Mouse (Mus musculus): ENCODE measurements around the gene Pitpnm2. TPM values are rescaled to one million over a fixed set of nuclear protein-coding genes. Genes with fewer than 3 reads are reported as not detected.

Pitpnm2 gene
- polyA plus RNA-seq, 1 experiment, result 10.8 TPM

DNA sequence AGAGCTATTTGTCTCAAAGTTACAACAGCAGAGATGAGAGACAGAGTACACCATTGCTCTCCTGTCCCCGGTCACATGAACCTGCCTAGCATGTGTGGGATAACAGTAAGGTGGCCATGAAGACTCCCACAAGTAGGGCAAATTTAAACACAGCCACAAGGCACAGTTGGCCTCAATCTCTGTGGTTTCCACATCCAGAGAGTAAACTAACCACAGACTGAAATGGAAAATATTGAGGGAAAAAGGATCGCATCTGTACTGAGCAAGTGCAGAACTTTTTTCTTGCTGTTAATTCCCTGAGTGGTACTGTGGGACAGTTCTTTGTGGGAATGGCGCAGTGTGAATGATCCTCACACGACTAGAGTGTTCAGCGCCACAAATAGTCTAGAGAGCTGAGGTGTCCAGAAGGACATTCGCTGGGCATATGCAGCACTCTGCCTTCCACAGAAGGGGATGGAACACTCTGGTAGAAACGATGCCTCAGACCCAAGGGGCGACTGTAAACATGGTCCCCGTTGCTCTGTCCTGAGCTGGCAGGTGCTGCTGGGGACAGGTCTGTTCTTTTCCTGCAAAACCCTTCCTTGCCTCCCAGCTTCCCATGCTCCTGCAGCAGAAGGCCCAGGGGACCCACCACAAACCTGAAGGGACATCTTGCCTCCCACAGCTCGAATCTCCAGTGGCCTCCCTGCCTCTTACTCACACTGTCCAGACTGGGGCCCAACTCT is 59.3 kb downstream of the Pitpnm2 start:
- WGBS, result 83% methylated on average over 10 of the region's 10 CpGs
- Histone ChIP-seq H3K4me1 (ENCODE audit: control insufficient read depth, insufficient read depth, low read length) (no peaks in the 10 kb centered on the region), H3K4me3 (replicated peaks; ENCODE audit: control insufficient read depth, low read depth, low read length) (no peak overlapping the region), H3K27ac (ENCODE audit: control insufficient read depth, insufficient read depth, low read depth, low read length, poor library complexity) (no peak overlapping the region)
- no peak for TF ChIP-seq POLR2A (IDR thresholded peaks at IDR 0.05; ENCODE audit: borderline replicate concordance, control insufficient read depth, low read depth, low read length)

DNA sequence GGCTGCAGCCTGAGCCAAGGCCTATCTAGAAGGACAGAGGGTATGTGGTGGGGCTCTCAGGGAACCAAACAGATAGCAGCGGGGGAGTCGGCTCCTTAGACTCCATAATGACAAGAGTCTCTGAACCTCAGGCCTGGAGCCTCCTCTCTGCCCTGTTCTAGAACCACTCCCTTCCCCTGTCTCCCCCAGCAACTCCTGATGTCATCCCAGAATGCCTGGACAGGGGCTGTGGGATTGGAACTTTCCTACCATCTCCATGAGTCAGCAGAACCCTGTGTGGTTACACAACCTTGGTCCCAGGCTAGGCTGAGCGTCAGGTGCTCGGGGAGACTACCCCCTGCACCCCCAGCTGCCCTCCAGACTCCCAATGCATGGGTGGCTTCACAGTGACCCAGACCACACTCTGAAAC is 60.0 kb downstream of the Pitpnm2 start:
- Histone ChIP-seq H3K4me3 (replicated peaks; ENCODE audit: control insufficient read depth, low read depth, low read length) (no peak overlapping the region), H3K4me1 (ENCODE audit: control insufficient read depth, insufficient read depth, low read length) (no peaks in the 10 kb centered on the region), H3K27ac (ENCODE audit: control insufficient read depth, insufficient read depth, low read depth, low read length, poor library complexity) (no peak overlapping the region)
- 49% methylated on average over 4 of the region's 4 CpGs for WGBS
- TF ChIP-seq POLR2A (IDR thresholded peaks at IDR 0.05; ENCODE audit: borderline replicate concordance, control insufficient read depth, low read depth, low read length) (no peak), CTCF (IDR thresholded peaks at IDR 0.05; ENCODE audit: control insufficient read depth, insufficient read depth, low read length) (no peak)

DNA sequence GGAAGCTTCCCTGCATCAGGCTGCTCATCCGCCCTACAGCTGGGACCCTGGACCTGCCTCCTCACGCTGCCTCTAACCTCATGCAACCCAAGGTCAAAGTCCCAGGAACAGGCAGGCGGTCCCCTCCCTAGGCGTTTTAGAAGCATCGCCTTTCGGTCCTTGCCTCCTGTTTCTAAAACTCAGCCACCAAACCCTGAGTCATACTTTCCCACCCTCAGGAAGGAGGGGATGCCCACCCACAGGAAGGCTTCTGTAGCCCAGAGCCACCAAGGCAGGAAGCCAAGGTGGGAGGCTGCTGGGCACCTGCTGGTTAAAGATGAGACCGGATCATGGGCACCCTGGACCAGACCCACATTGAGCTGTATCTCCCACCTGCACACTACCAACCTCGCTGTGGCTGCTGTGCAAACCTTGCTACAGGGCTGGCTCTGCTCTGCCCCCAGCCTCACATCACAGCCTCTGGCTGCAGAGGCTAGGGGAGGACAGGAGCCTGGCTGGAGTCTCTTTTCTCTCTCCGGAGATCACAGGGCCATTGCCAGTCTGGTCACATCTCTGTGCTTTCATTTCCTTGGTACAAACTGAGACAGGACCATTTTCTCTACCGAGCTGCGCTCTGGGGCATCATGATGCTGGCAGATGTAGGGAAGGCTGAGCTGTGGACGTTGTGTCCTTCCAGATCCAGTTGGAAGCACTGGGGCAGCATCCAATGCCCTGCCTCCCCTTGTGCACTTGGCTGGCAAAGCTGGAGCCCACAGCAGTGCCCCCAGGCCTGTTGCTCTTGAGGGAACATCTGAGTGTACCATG is 61.9 kb downstream of the Pitpnm2 start:
- TF ChIP-seq CTCF (IDR thresholded peaks at IDR 0.05; ENCODE audit: control insufficient read depth, insufficient read depth, low read length) (no peak), POLR2A (IDR thresholded peaks at IDR 0.05; ENCODE audit: borderline replicate concordance, control insufficient read depth, low read depth, low read length) (no peak)
- peak overlapping the region; percentile 29; the same call in 1 of the 2 replicates for H3K27ac ChIP-seq (ENCODE audit: control insufficient read depth, insufficient read depth, low read depth, low read length, poor library complexity)
- WGBS, result 52% methylated on average over 12 of the region's 12 CpGs
- no peak overlapping the region for H3K4me3 ChIP-seq (replicated peaks; ENCODE audit: control insufficient read depth, low read depth, low read length)
- no peaks in the 10 kb centered on the region for H3K4me1 ChIP-seq (ENCODE audit: control insufficient read depth, insufficient read depth, low read length)

DNA sequence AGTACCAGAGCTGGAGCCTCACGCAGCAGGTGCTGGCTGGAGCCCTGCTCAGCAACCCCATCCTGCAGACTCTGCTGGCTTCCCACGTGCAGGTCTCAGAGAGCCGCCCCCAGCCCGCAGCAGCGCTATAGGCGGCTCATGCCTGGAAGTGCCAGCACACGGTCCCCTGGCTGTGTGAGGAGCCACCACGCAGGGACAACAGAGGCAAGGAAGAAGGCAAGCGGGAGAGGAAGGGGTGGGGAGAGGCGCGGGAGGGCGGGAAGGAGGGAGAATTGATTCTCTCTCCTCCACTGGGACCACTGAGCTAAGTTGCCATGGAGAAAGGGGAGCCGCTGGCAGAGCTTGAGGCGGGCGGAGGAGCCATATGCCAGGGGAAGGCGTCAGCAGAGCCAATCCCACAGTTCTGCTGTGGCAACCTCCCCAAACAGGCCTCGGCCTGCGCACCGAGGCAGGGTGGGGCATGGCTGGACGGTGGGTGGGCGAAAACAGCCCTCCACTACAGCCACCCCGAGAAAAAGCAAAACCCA is 62.5 kb downstream of the Pitpnm2 start:
- 42% methylated on average over 22 of the region's 22 CpGs for WGBS
- Histone ChIP-seq H3K27ac (ENCODE audit: control insufficient read depth, insufficient read depth, low read depth, low read length, poor library complexity) (no peak overlapping the region), H3K4me1 (ENCODE audit: control insufficient read depth, insufficient read depth, low read length) (no peaks in the 10 kb centered on the region), H3K4me3 (replicated peaks; ENCODE audit: control insufficient read depth, low read depth, low read length) (no peak overlapping the region)
- TF ChIP-seq POLR2A (IDR thresholded peaks at IDR 0.05; ENCODE audit: borderline replicate concordance, control insufficient read depth, low read depth, low read length) (no peak), CTCF (IDR thresholded peaks at IDR 0.05; ENCODE audit: control insufficient read depth, insufficient read depth, low read length) (no peak)

DNA sequence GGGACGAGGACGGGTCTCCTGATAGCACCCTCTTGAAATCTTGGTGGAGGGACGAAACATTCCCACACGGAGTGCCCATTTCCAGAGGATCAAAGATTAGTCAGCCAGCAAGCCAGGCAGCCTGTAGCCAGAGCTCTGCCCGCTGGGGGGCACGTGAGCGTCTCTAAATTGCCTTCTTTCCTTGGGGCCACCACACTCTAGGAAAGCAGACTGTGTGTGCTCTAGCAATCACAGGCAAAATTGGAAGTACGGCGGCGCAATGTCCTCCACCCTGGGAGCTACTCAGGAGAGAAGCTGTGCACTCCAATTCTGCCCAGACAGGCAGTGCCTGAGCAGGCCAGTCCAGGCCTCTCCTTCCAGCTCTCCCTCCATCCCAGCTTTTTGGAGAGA is 63.1 kb downstream of the Pitpnm2 start:
- Histone ChIP-seq H3K4me1 (ENCODE audit: control insufficient read depth, insufficient read depth, low read length) (no peaks in the 10 kb centered on the region), H3K4me3 (replicated peaks; ENCODE audit: control insufficient read depth, low read depth, low read length) (no peak overlapping the region), H3K27ac (ENCODE audit: control insufficient read depth, insufficient read depth, low read depth, low read length, poor library complexity) (no peak overlapping the region)
- WGBS, result 88% methylated on average over 10 of the region's 10 CpGs
- TF ChIP-seq CTCF (IDR thresholded peaks at IDR 0.05; ENCODE audit: control insufficient read depth, insufficient read depth, low read length), result no peak
- TF ChIP-seq POLR2A (IDR thresholded peaks at IDR 0.05; ENCODE audit: borderline replicate concordance, control insufficient read depth, low read depth, low read length), result no peak

DNA sequence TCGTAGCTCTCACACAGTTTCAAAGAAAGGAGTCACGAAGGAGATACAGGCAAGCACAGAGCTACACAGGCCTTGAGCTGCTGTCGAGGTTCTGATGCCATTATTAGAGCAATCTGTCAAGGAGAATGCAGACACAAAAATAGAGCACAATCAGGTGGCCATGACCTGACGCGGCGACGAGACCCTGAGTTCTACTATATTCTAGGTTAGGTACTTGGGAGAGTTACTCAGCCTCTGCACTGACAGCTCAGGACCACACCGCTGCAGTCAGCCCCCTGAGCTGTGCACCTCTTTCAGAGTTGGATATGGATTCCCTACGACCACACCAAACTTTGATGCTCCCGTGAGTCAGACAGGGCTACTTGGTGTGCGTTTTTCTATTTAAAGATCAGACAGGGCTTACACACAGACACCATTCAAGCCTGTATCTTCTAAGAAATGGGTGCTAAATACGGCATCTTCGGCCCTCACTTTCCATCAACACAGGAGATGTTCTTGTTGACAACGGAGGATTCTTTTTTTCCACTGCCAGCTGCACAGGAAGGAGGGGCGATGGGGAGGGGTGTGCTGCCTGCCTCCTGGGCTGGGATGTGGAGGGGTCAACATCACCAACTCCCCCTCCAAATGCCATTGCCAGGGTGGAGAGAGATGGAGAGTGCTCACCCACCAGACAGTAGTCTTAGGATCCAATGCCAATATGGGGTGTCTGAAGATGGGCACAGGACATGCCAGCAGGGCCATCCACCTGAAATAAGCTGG is 63.7 kb downstream of the Pitpnm2 start:
- no peak for TF ChIP-seq CTCF (IDR thresholded peaks at IDR 0.05; ENCODE audit: control insufficient read depth, insufficient read depth, low read length)
- 80% methylated on average over 15 of the region's 15 CpGs for WGBS
- Histone ChIP-seq H3K27ac (ENCODE audit: control insufficient read depth, insufficient read depth, low read depth, low read length, poor library complexity) (no peak overlapping the region), H3K4me1 (ENCODE audit: control insufficient read depth, insufficient read depth, low read length) (no peaks in the 10 kb centered on the region), H3K4me3 (replicated peaks; ENCODE audit: control insufficient read depth, low read depth, low read length) (no peak overlapping the region)

DNA sequence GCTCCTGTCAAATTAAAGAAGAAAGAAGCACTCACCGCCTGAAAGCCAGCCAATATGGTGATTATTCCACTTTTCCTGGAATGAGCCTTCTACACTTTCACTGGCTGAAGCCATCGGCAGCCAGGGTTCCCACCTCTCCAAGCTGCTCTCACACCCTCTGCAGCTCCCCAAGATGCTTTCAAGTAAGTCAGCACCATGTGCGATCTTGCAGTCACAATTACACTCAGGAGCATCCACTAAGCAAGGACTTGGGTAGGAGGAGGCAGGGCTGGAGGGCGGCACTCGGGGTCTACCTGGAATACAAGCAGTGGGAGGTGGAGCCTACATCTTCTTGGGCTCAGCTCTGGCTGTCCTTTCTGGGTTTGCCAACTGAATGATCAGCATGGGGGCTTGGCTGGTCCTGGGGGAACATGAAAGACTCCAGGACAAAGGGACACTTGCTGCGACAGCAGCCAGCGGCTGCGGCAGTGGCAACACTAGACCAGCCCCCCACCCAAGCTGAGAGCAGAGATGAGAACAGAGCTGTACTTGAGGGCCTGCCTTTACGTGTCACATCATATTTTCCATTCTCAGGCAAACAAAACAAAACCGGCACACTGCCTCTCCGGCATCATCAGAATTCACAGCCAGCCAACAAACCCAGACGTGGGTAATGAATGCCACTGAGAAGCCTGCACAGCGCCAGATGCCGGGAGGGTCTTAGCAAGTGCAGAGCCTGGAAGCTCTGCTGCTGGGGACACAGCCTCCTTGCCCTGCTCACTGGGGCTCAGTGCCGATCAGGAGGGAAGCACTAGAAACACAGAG is 64.5 kb downstream of the Pitpnm2 start:
- H3K27ac ChIP-seq (ENCODE audit: control insufficient read depth, insufficient read depth, low read depth, low read length, poor library complexity), result no peak overlapping the region
- no peaks in the 10 kb centered on the region for H3K4me1 ChIP-seq (ENCODE audit: control insufficient read depth, insufficient read depth, low read length)
- WGBS, result 88% methylated on average over 15 of the region's 15 CpGs
- H3K4me3 ChIP-seq (replicated peaks; ENCODE audit: control insufficient read depth, low read depth, low read length), result no peak overlapping the region
- TF ChIP-seq POLR2A (IDR thresholded peaks at IDR 0.05; ENCODE audit: borderline replicate concordance, control insufficient read depth, low read depth, low read length), result no peak

Data from bone marrow, adult 2 months (tissue).